Mouse (Mus musculus) heart, adult 2 months (tissue): ENCODE data around the gene Slc38a7.
A peak's percentile ranks its signal among the peaks of the same experiment; 100 is the strongest.

ENCODE experiments used
- CTCF ChIP-seq: fragments of 200-600 bp; IDR thresholded peaks from 2 replicates; pipeline ENCODE4 v1.8.1; 2022; ENCODE audit warnings: antibody characterized with exemption, mild to moderate bottlenecking, moderate library complexity
- EP300 ChIP-seq: fragments of 200-500 bp; IDR thresholded peaks from 2 replicates; pipeline ENCODE4 v1.6.1; 2011; ENCODE audit warnings: low read depth, low read length, control low read depth; ENCODE audit not compliant: insufficient read depth
- POLR2A ChIP-seq: fragments of 200-500 bp; IDR thresholded peaks from 2 replicates; pipeline ENCODE4 v1.6.1; 2011; ENCODE audit warnings: mild to moderate bottlenecking, low read depth, low read length, control low read depth; ENCODE audit not compliant: insufficient read depth

DNA sequence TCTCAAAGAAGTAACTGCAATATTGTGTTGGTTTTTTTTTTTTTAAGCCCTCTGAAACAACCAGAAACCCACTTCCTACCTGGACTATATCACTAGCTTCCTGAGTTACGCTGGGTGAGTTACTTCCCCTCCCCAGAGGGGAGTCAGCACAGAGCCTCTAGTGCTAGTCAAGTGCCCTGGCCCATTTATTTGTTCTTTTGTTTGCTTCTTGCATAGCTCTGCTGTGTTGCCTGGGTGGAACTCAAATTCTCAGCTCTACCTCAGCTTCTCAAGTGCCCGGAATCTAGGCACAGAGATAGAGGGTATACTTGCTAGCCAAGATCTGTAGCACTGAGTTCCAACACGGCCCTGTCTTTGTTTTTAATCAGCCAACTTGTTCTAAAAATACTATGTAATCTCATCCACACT, 43.2 kb downstream of the Slc38a7 start:
- peak; percentile 45; the same call in 1 of the 2 replicates for TF ChIP-seq EP300
- no peak for TF ChIP-seq CTCF
- 0 out of 2 replicates have a peak, but pooled peaks have one; percentile 19 for TF ChIP-seq POLR2A
